Mouse (Mus musculus): Measurements from ENCODE around the gene Rab37. TPM values are rescaled to one million over a fixed set of nuclear protein-coding genes. Genes with fewer than 3 reads are reported as not detected.

Gene Rab37
- total and polyA plus RNA-seq, 2 experiments from 2014 or later, result 0.67 to 0.93 TPM

DNA sequence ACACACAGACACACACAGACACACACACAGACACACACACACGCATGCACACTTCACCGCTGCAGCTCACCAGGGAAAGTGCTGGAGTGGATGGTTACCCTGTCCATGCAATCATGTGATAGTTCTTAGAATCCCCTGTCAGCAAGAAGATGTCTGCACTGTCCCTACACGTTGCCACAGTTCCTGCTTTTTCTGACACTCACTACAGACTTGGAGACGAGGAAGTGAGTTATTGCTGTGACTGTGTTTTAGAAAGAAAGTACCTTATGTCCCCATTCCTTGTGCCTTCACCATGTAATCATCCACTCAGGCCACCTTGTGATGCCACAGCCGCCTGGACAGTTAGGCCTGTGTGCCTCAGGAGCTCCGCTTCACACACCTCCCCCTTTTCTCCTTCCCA lies 98.1 kb downstream of the Rab37 start:
- TF ChIP-seq CTCF (IDR thresholded peaks at IDR 0.05), result no peak

GRCm38 (mm10) chr11:115192180-115192579 lies 100.9 kb downstream of the Rab37 start:
- no peak for TF ChIP-seq CTCF (IDR thresholded peaks at IDR 0.05)
- 0 out of 2 replicates have a peak, but pooled peaks cover 5% of the 10 kb centered on the region for H3K4me1 ChIP-seq (ENCODE audit: insufficient read depth, low read length)
- no peak for ATAC-seq (ENCODE audit: low FRiP score)
- no peak overlapping the region for H3K4me3 ChIP-seq (ENCODE audit: low read depth, low read length)
- WGBS, result 77% methylated on average over 9 of the region's 9 CpGs
- H3K27me3 ChIP-seq (ENCODE audit: insufficient read depth, low read length), result no peaks in the 10 kb centered on the region
- no peak overlapping the region for H3K9ac ChIP-seq (replicated peaks; ENCODE audit: low read length, poor library complexity, severe bottlenecking)
- DNase-seq (ENCODE audit: low spot score), result no peak
- no peak overlapping the region for H3K4me2 ChIP-seq (ENCODE audit: low read depth, low read length, poor library complexity, severe bottlenecking)
- H3K36me3 ChIP-seq (ENCODE audit: insufficient read depth, low read length), result peaks cover 4% of the 10 kb centered on the region; the same call in 1 of the 2 replicates
- H3K9me3 ChIP-seq (ENCODE audit: low read length), result no peaks in the 10 kb centered on the region
- no peak overlapping the region for H3K27ac ChIP-seq (ENCODE audit: low read depth, low read length)

More for the DNA sequence above, 98.1 kb downstream of the Rab37 start:
- WGBS, result 92% methylated on average over 6 of the region's 6 CpGs
- H3K36me3 ChIP-seq (ENCODE audit: insufficient read depth, low read length), result peaks cover 4% of the 10 kb centered on the region; the same call in 1 of the 2 replicates
- no peaks in the 10 kb centered on the region for H3K27me3 ChIP-seq (ENCODE audit: insufficient read depth, low read length)
- DNase-seq (ENCODE audit: low spot score) (no peak), ATAC-seq (ENCODE audit: low FRiP score) (no peak)
- 0 out of 2 replicates have a peak, but pooled peaks cover 5% of the 10 kb centered on the region for H3K4me1 ChIP-seq (ENCODE audit: insufficient read depth, low read length)
- no peaks in the 10 kb centered on the region for H3K9me3 ChIP-seq (ENCODE audit: low read length)
- H3K4me3 ChIP-seq (ENCODE audit: low read depth, low read length), result no peak overlapping the region
- no peak overlapping the region for H3K9ac ChIP-seq (replicated peaks; ENCODE audit: low read length, poor library complexity, severe bottlenecking)
- H3K4me2 ChIP-seq (ENCODE audit: low read depth, low read length, poor library complexity, severe bottlenecking), result no peak overlapping the region
- no peak overlapping the region for H3K27ac ChIP-seq (ENCODE audit: low read depth, low read length)

DNA sequence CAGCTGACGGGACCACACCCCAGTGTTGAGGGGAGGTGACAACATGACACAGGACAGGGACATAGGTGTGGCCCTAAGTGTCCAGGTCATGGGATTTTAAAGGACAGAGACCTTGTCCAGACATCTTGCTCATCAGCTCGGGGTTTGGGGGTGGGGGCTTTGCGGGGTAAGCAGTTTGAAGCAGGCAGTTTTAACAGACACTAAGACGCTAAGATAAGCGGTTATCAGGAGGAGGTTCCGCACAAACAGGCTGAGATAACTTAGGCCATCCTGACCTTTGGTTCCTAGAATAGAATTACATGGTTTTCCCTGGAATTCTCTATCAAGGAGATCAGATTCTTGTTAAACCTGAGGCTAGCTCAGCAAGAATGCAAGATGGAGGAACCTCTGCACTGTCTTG lies 103.5 kb downstream of the Rab37 start:
- TF ChIP-seq CTCF (IDR thresholded peaks at IDR 0.05), result no peak
- H3K9me3 ChIP-seq (ENCODE audit: low read length), result no peaks in the 10 kb centered on the region
- H3K9ac ChIP-seq (replicated peaks; ENCODE audit: low read length, poor library complexity, severe bottlenecking), result no peak overlapping the region
- H3K36me3 ChIP-seq (ENCODE audit: insufficient read depth, low read length), result peaks cover 9% of the 10 kb centered on the region
- 93% methylated on average over 6 of the region's 6 CpGs for WGBS
- H3K4me1 ChIP-seq (ENCODE audit: insufficient read depth, low read length), result no peaks in the 10 kb centered on the region
- H3K4me3 ChIP-seq (ENCODE audit: low read depth, low read length), result no peak overlapping the region
- DNase-seq (ENCODE audit: low spot score) (no peak), ATAC-seq (ENCODE audit: low FRiP score) (no peak)
- no peak overlapping the region for H3K4me2 ChIP-seq (ENCODE audit: low read depth, low read length, poor library complexity, severe bottlenecking)
- no peak overlapping the region for H3K27ac ChIP-seq (ENCODE audit: low read depth, low read length)
- H3K27me3 ChIP-seq (ENCODE audit: insufficient read depth, low read length), result no peaks in the 10 kb centered on the region

GRCm38 (mm10) chr11:115195933-115196332 lies 104.7 kb downstream of the Rab37 start:
- no peaks in the 10 kb centered on the region for H3K9me3 ChIP-seq (ENCODE audit: low read length)
- H3K4me1 ChIP-seq (ENCODE audit: insufficient read depth, low read length), result no peaks in the 10 kb centered on the region
- H3K4me2 ChIP-seq (ENCODE audit: low read depth, low read length, poor library complexity, severe bottlenecking), result no peak overlapping the region
- WGBS, result 90% methylated on average over 5 of the region's 5 CpGs
- no peak overlapping the region for H3K4me3 ChIP-seq (ENCODE audit: low read depth, low read length)
- no peak for DNase-seq (ENCODE audit: low spot score)
- no peaks in the 10 kb centered on the region for H3K27me3 ChIP-seq (ENCODE audit: insufficient read depth, low read length)
- no peak overlapping the region for H3K27ac ChIP-seq (ENCODE audit: low read depth, low read length)
- H3K9ac ChIP-seq (replicated peaks; ENCODE audit: low read length, poor library complexity, severe bottlenecking), result no peak overlapping the region
- no peak for TF ChIP-seq CTCF (IDR thresholded peaks at IDR 0.05)
- peaks cover 17% of the 10 kb centered on the region for H3K36me3 ChIP-seq (ENCODE audit: insufficient read depth, low read length)
- no peak for ATAC-seq (ENCODE audit: low FRiP score)

DNA sequence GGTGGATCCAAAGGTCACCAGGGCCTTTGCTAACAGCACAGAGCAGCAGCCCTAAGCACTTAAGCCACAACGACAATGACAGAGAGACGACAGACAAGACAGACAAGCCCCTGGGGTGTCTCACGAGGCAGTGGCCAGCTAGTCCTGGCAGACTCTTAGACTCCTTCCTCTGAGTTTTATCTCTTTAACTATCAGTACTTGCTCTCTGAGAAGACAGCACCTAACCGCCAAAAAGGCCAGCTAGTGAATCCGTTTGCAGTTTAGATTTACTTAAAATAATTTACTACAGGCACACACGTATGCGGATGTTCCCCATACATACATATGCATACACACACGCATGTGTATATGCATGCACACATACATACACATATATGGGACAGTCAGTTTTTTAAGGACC lies 106.3 kb downstream of the Rab37 start:
- no peak overlapping the region for H3K4me2 ChIP-seq (ENCODE audit: low read depth, low read length, poor library complexity, severe bottlenecking)

GRCm38 (mm10) chr11:115198932-115199384 lies 107.7 kb downstream of the Rab37 start:
- Histone ChIP-seq H3K4me1 (ENCODE audit: insufficient read depth, low read length) (no peaks in the 10 kb centered on the region), H3K27me3 (ENCODE audit: insufficient read depth, low read length) (no peaks in the 10 kb centered on the region), H3K4me2 (ENCODE audit: low read depth, low read length, poor library complexity, severe bottlenecking) (no peak overlapping the region), H3K9me3 (ENCODE audit: low read length) (no peaks in the 10 kb centered on the region), H3K9ac (replicated peaks; ENCODE audit: low read length, poor library complexity, severe bottlenecking) (no peak overlapping the region), H3K27ac (ENCODE audit: low read depth, low read length) (no peak overlapping the region), H3K4me3 (ENCODE audit: low read depth, low read length) (no peak overlapping the region), H3K36me3 (ENCODE audit: insufficient read depth, low read length) (peaks cover 23% of the 10 kb centered on the region)
- no peak for TF ChIP-seq CTCF (IDR thresholded peaks at IDR 0.05)
- no peak for ATAC-seq (ENCODE audit: low FRiP score)
- DNase-seq (ENCODE audit: low spot score), result no peak
- 74% methylated on average over 12 of the region's 12 CpGs for WGBS

More for the DNA sequence above, 106.3 kb downstream of the Rab37 start:
- 74% methylated on average over 8 of the region's 8 CpGs for WGBS
- no peak for TF ChIP-seq CTCF (IDR thresholded peaks at IDR 0.05)
- no peak overlapping the region for H3K9ac ChIP-seq (replicated peaks; ENCODE audit: low read length, poor library complexity, severe bottlenecking)
- ATAC-seq (ENCODE audit: low FRiP score) (no peak), DNase-seq (ENCODE audit: low spot score) (no peak)
- no peaks in the 10 kb centered on the region for H3K27me3 ChIP-seq (ENCODE audit: insufficient read depth, low read length)
- H3K4me3 ChIP-seq (ENCODE audit: low read depth, low read length), result no peak overlapping the region
- H3K36me3 ChIP-seq (ENCODE audit: insufficient read depth, low read length), result peaks cover 23% of the 10 kb centered on the region
- H3K9me3 ChIP-seq (ENCODE audit: low read length), result no peaks in the 10 kb centered on the region
- H3K27ac ChIP-seq (ENCODE audit: low read depth, low read length), result no peak overlapping the region
- H3K4me1 ChIP-seq (ENCODE audit: insufficient read depth, low read length), result no peaks in the 10 kb centered on the region
